Mouse (Mus musculus): ENCODE data around the gene Vstm2l. TPM values are rescaled to one million over a fixed set of nuclear protein-coding genes. Genes with fewer than 3 reads are reported as not detected.

The Vstm2l gene
- polyA plus RNA-seq, 1 experiment from 2014 or later: 23.2 TPM

GRCm38 (mm10) chr2:157935444-157936171 is 21.2 kb downstream of the Vstm2l start:
- Histone ChIP-seq H3K4me2 (replicated peaks) (no peak overlapping the region), H3K27me3 (replicated peaks) (peaks cover 11% of the 10 kb centered on the region), H3K9me3 (no peaks in the 10 kb centered on the region), H3K4me1 (peaks cover 12% of the 10 kb centered on the region), H3K9ac (no peak overlapping the region), H3K27ac (no peak overlapping the region), H3K4me3 (no peak overlapping the region), H3K36me3 (peaks cover 5% of the 10 kb centered on the region; the same call in 1 of the 2 replicates)
- no peak for ATAC-seq (ENCODE audit: low FRiP score, low read depth)
- WGBS: 80% methylated on average over 11 of the region's 11 CpGs

- H3K9ac ChIP-seq: no peak overlapping the region
- no peak for ATAC-seq (ENCODE audit: low FRiP score, low read depth)
- H3K9me3 ChIP-seq: no peaks in the 10 kb centered on the region
- H3K4me1 ChIP-seq: peaks cover 22% of the 10 kb centered on the region
- peaks cover 22% of the 10 kb centered on the region for H3K27me3 ChIP-seq (replicated peaks)
- no peak overlapping the region for H3K4me2 ChIP-seq (replicated peaks)
- H3K4me3 ChIP-seq: no peak overlapping the region
- no peak overlapping the region for H3K27ac ChIP-seq
- H3K36me3 ChIP-seq: peaks cover 5% of the 10 kb centered on the region; the same call in 1 of the 2 replicates
- 81% methylated on average over 4 of the region's 4 CpGs for WGBS
Observed at GRCm38 (mm10) chr2:157936676-157937075, 22.2 kb downstream of the Vstm2l start.

DNA sequence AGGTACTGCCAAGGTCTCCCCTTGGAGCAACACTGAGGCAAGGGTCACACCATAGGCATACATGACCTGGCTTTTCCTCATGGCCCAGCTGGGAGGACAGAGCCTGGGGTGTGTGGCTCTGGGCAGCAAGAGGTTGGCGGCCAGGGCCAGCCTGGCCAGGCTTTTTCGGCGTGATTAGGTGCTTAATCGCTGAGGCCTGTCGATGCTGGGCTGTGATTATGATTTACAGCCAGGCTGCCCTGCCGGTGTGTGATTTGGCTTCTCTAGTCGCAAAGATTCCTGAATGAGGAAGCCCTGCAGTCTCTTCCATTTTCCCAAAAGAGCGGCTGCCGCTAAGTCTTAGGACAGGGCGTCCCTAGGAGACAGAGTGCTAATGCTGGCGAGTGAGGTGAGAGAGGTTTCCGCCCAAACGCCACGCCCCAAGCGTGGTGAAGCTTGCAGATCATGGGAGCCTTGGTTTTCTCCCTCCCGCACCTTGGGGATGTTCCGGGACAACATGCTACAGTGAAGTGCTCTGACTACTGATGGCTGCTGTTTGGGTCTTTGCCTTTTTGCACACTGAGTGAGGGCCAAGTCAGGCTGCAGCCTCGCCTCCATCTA is 26.2 kb downstream of the Vstm2l start:
- Histone ChIP-seq H3K9ac (peak overlapping the region; percentile 17; the same call in 1 of the 2 replicates), H3K4me1 (peaks cover 35% of the 10 kb centered on the region), H3K27me3 (replicated peaks) (peaks cover 30% of the 10 kb centered on the region), H3K36me3 (peaks cover 5% of the 10 kb centered on the region; the same call in 1 of the 2 replicates), H3K4me3 (no peak overlapping the region), H3K9me3 (no peaks in the 10 kb centered on the region), H3K4me2 (replicated peaks) (peak overlapping the region; percentile 49), H3K27ac (no peak overlapping the region)
- no peak for ATAC-seq (ENCODE audit: low FRiP score, low read depth)
- 5% methylated on average over 18 of the region's 18 CpGs for WGBS

- H3K36me3 ChIP-seq: no peaks in the 10 kb centered on the region
- H3K27me3 ChIP-seq (replicated peaks): peaks cover 30% of the 10 kb centered on the region
- H3K9me3 ChIP-seq: no peaks in the 10 kb centered on the region
- H3K9ac ChIP-seq: peak overlapping the region; percentile 64
- H3K4me1 ChIP-seq: peaks cover 35% of the 10 kb centered on the region
- peak; percentile 75 for ATAC-seq (ENCODE audit: low FRiP score, low read depth)
- peak overlapping the region; percentile 44 for H3K4me3 ChIP-seq
- peak overlapping the region; percentile 7; the same call in 1 of the 2 replicates for H3K27ac ChIP-seq
- 1% methylated on average over 47 of the region's 47 CpGs for WGBS
- peak overlapping the region; percentile 90 for H3K4me2 ChIP-seq (replicated peaks)
Observed at GRCm38 (mm10) chr2:157943514-157944155, 29.2 kb downstream of the Vstm2l start.

GRCm38 (mm10) chr2:157944156-157944893 is 29.9 kb downstream of the Vstm2l start:
- peak overlapping the region; percentile 44 for H3K4me3 ChIP-seq
- 10% methylated on average over 36 of the region's 37 CpGs for WGBS
- H3K27ac ChIP-seq: no peak overlapping the region
- ATAC-seq (ENCODE audit: low FRiP score, low read depth): peak; percentile 38; the same call in 1 of the 2 replicates
- no peaks in the 10 kb centered on the region for H3K36me3 ChIP-seq
- peaks cover 30% of the 10 kb centered on the region for H3K27me3 ChIP-seq (replicated peaks)
- H3K4me1 ChIP-seq: peaks cover 35% of the 10 kb centered on the region
- H3K4me2 ChIP-seq (replicated peaks): peak overlapping the region; percentile 90
- peak overlapping the region; percentile 64 for H3K9ac ChIP-seq
- H3K9me3 ChIP-seq: no peaks in the 10 kb centered on the region

GRCm38 (mm10) chr2:157953978-157954377 is 39.5 kb downstream of the Vstm2l start:
- H3K4me3 ChIP-seq: no peak overlapping the region
- no peak for ATAC-seq (ENCODE audit: low FRiP score, low read depth)
- no peaks in the 10 kb centered on the region for H3K27me3 ChIP-seq (replicated peaks)
- H3K27ac ChIP-seq: no peak overlapping the region
- no peak overlapping the region for H3K4me2 ChIP-seq (replicated peaks)
- H3K4me1 ChIP-seq: peaks cover 9% of the 10 kb centered on the region
- WGBS: 75% methylated on average over 5 of the region's 5 CpGs
- H3K36me3 ChIP-seq: no peaks in the 10 kb centered on the region
- H3K9ac ChIP-seq: no peak overlapping the region
- no peaks in the 10 kb centered on the region for H3K9me3 ChIP-seq

- peaks cover 9% of the 10 kb centered on the region for H3K4me1 ChIP-seq
- no peak overlapping the region for H3K4me2 ChIP-seq (replicated peaks)
- ATAC-seq (ENCODE audit: low FRiP score, low read depth): no peak
- H3K4me3 ChIP-seq: no peak overlapping the region
- no peak overlapping the region for H3K9ac ChIP-seq
- no peak overlapping the region for H3K27ac ChIP-seq
- H3K27me3 ChIP-seq (replicated peaks): no peaks in the 10 kb centered on the region
- WGBS: 2% methylated on average over 2 of the region's 2 CpGs
- no peaks in the 10 kb centered on the region for H3K36me3 ChIP-seq
- no peaks in the 10 kb centered on the region for H3K9me3 ChIP-seq
Observed at GRCm38 (mm10) chr2:157957707-157958108, 43.3 kb downstream of the Vstm2l start.

- WGBS: 11% methylated on average over 3 of the region's 3 CpGs
- H3K27ac ChIP-seq: no peak overlapping the region
- H3K4me2 ChIP-seq (replicated peaks): no peak overlapping the region
- no peak overlapping the region for H3K9ac ChIP-seq
- no peaks in the 10 kb centered on the region for H3K9me3 ChIP-seq
- no peak overlapping the region for H3K4me3 ChIP-seq
- no peaks in the 10 kb centered on the region for H3K27me3 ChIP-seq (replicated peaks)
- 0 out of 2 replicates have a peak, but pooled peaks cover 3% of the 10 kb centered on the region for H3K4me1 ChIP-seq
- no peak for ATAC-seq (ENCODE audit: low FRiP score, low read depth)
- H3K36me3 ChIP-seq: no peaks in the 10 kb centered on the region
Observed at GRCm38 (mm10) chr2:157967856-157968255, 53.4 kb downstream of the Vstm2l start.

DNA sequence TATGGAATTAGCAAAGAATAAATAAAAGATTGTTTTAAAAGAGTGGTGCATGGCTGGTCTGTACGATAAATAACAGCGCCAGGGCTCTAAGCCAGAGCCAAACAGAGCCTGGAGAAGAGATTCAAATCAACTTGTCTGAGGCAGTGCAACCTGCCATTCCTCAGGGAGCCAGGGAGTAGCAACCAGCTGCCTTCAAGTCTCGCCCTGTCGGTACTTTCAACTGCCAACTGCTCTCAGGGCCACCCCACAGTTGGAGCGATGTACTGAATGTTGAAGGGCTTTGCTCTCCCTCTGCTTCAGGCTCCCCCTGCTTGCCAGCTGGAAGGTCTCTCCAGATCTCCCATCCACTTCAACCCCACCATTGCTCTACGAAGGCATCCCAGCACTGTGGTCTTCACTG is 55.7 kb downstream of the Vstm2l start:
- no peak overlapping the region for H3K9ac ChIP-seq
- no peak overlapping the region for H3K4me2 ChIP-seq (replicated peaks)
- WGBS: 50% methylated on average over 6 of the region's 6 CpGs
- H3K9me3 ChIP-seq: no peaks in the 10 kb centered on the region
- H3K27me3 ChIP-seq (replicated peaks): no peaks in the 10 kb centered on the region
- peaks cover 14% of the 10 kb centered on the region for H3K4me1 ChIP-seq
- no peaks in the 10 kb centered on the region for H3K36me3 ChIP-seq
- H3K4me3 ChIP-seq: no peak overlapping the region
- no peak for ATAC-seq (ENCODE audit: low FRiP score, low read depth)
- no peak overlapping the region for H3K27ac ChIP-seq

DNA sequence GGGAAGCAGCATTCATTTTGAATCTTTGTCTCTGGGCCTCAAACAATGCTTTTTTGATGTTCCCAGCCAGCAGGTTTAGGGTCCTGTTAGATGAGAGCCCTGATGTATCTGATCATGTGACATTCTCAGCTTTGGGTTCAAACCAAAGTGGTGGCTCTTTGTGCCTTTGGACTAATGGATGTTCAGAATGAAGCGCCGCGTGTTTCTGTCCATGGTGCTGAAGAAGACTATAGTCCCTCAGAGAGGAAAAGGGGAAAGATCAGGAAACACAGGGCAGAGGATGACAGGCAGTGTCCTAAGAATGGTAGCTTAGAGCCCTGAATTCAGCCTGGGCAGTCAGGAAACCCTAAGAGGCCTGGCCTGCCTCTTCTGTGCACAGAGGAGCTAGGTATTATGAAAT is 56.2 kb downstream of the Vstm2l start:
- 5% methylated on average over 3 of the region's 3 CpGs for WGBS
- H3K4me3 ChIP-seq: no peak overlapping the region
- peaks cover 19% of the 10 kb centered on the region for H3K4me1 ChIP-seq
- no peak overlapping the region for H3K9ac ChIP-seq
- H3K9me3 ChIP-seq: no peaks in the 10 kb centered on the region
- H3K4me2 ChIP-seq (replicated peaks): no peak overlapping the region
- no peaks in the 10 kb centered on the region for H3K27me3 ChIP-seq (replicated peaks)
- no peak for ATAC-seq (ENCODE audit: low FRiP score, low read depth)
- no peaks in the 10 kb centered on the region for H3K36me3 ChIP-seq
- no peak overlapping the region for H3K27ac ChIP-seq

DNA sequence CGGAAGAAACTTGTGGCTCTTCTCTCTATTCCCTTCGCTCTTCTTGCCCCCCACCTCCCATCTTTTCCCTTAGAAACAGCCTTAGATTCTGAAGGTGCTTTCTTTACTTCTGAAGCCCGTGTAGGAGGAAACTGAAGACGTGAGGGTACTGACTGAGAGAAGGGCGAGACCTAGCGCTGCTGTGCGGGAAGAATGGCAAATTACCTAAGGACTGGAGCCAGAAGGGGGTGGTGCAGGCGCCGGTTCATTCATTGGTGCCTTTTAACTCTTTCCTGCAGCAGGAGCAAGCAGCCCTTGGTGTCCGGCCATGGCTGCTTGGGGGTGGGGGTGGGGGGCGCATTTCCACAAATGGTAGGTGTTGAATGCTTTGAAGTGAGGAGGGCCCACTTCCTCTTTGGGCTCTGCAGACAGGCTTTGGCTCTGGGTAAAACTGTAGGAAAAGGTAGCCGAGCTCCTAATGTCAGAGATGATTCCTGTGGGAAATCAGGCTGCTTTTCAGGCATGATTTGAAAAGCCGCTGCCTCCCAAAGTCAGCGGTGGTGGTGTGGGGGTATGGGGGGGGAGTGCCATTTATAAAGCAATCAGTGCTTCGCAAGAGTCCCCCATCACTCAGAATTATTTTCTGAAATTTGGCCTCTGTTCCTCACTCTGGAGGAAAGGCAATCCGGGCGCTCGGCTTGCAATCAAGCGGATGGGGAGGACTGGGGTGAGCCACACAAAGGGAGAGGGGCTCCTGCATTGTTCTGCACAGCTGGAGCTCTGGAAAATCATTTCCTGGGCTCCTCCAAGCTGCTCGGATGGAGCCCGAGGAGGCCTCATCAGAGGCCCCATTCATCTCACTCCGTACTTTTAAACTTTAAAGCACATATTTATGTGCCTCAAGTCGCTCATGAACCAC is 60.4 kb downstream of the Vstm2l start:
- Histone ChIP-seq H3K36me3 (no peaks in the 10 kb centered on the region), H3K9ac (peak overlapping the region; percentile 44), H3K4me1 (peaks cover 21% of the 10 kb centered on the region), H3K4me2 (replicated peaks) (peak overlapping the region; percentile 55), H3K4me3 (no peak overlapping the region), H3K27me3 (replicated peaks) (no peaks in the 10 kb centered on the region), H3K27ac (peak overlapping the region; percentile 74), H3K9me3 (no peaks in the 10 kb centered on the region)
- ATAC-seq (ENCODE audit: low FRiP score, low read depth): peak; percentile 56
- WGBS: 1% methylated on average over 23 of the region's 23 CpGs
